Mouse (Mus musculus) G1E (cell line): ENCODE results near the gene Bmf.

Source experiments
- CTCF ChIP-seq: IDR thresholded peaks from 2 replicates; pipeline ENCODE4 v1.5.1; 2012; ENCODE audit warnings: low read depth, low read length, inconsistent platforms, mixed read lengths
- GATA1 ChIP-seq: IDR thresholded peaks from 2 replicates; pipeline ENCODE4 v1.6.1; 2012; ENCODE audit warnings: borderline replicate concordance, low read length, inconsistent platforms, mixed read lengths
- POLR2AphosphoS5 ChIP-seq: IDR thresholded peaks from 2 replicates; pipeline ENCODE4 v1.6.1; 2012; ENCODE audit warnings: low read depth, low read length, inconsistent platforms; ENCODE audit not compliant: insufficient replicate concordance
- TAL1 ChIP-seq: conservative IDR thresholded peaks from 2 replicates; pipeline ENCODE4 v1.6.1; 2012; ENCODE audit warnings: low read depth, low read length, inconsistent platforms, mixed read lengths

GRCm38 (mm10) chr2:118573135-118573534 is 23.6 kb upstream of the Bmf start:
- no peak for TF ChIP-seq CTCF
- TF ChIP-seq GATA1, result no peak
- TF ChIP-seq POLR2AphosphoS5, result no peak
- TF ChIP-seq TAL1, result no peak
